Mouse (Mus musculus) kidney, adult 2 months (tissue): ENCODE measurements at regions not wholly inside any gene's neighbourhood (a gene's known extent, or its start where the extent isn't known, plus 50 kb on each side); places are given as distances from the start of the nearest gene placed in this dataset.

Experiments used
- CTCF ChIP-seq: fragments of 200-500 bp; conservative IDR thresholded peaks from 2 replicates; pipeline ENCODE4 v1.5.1; 2011; ENCODE audit warnings: low read depth, mild to moderate bottlenecking, control low read depth, low read length, moderate library complexity, mixed read lengths; ENCODE audit not compliant: insufficient read depth, insufficient read length
- POLR2A ChIP-seq: fragments of 200-500 bp; IDR thresholded peaks from one replicate; pipeline ENCODE4 v1.6.1; 2011; ENCODE audit warnings: low read depth, low read length, control low read depth

- no peak for TF ChIP-seq CTCF
- no peak for TF ChIP-seq POLR2A
These were observed 50.9 kb upstream of the Prpf4b start for GRCm38 (mm10) chr13:34824157-34824556.
